Mouse (Mus musculus) heart, embryonic 11.5 days (tissue): ENCODE data around the gene Txk. TPM values are rescaled to one million over a fixed set of nuclear protein-coding genes. Genes with fewer than 3 reads are reported as not detected.

Experiments used
- ATAC-seq: fragments of 200-750 bp; cut with Nextera tagmentation; replicated peaks from 2 replicates; pipeline ENCODE4 v1.8.0; 2017; ENCODE audit warnings: moderate library complexity; ENCODE audit not compliant: insufficient number of reproducible peaks, low FRiP score, low TSS enrichment
- H3K27ac ChIP-seq: fragments of 300-500 bp; sonication (generic); 2 replicates; pipeline ENCODE4 v1.5.1; 2014; ENCODE audit warnings: mild to moderate bottlenecking, low read depth, low read length
- H3K27me3 ChIP-seq: fragments of 300-500 bp; sonication (generic); 2 replicates; pipeline ENCODE4 v1.6.1; 2014; ENCODE audit warnings: mild to moderate bottlenecking, low read length, mixed read lengths; ENCODE audit not compliant: control insufficient read depth, insufficient read depth
- H3K36me3 ChIP-seq: fragments of 300-500 bp; sonication (generic); 2 replicates; pipeline ENCODE4 v1.6.1; 2014; ENCODE audit warnings: mild to moderate bottlenecking, low read length, moderate library complexity, mixed read lengths; ENCODE audit not compliant: control insufficient read depth, insufficient read depth
- H3K4me1 ChIP-seq: fragments of 300-500 bp; sonication (generic); 2 replicates; pipeline ENCODE4 v1.6.1; 2014; ENCODE audit warnings: low read length; ENCODE audit not compliant: control insufficient read depth, insufficient read depth
- H3K4me2 ChIP-seq: fragments of 300-500 bp; sonication (generic); 2 replicates; pipeline ENCODE4 v1.6.1; 2014; ENCODE audit warnings: mild to moderate bottlenecking, moderate library complexity
- H3K4me3 ChIP-seq: fragments of 300-500 bp; sonication (generic); 2 replicates; pipeline ENCODE4 v1.5.1; 2014; ENCODE audit warnings: low read depth, low read length
- H3K9ac ChIP-seq: fragments of 300-500 bp; sonication (generic); 2 replicates; pipeline ENCODE4 v1.6.1; 2014; ENCODE audit warnings: mild to moderate bottlenecking, low read depth, low read length, moderate library complexity
- H3K9me3 ChIP-seq: fragments of 300-500 bp; sonication (generic); replicated peaks from 2 replicates; pipeline ENCODE4 v1.6.1; 2016; ENCODE audit warnings: low read length; ENCODE audit not compliant: control insufficient read depth
- WGBS: fragments of 180-500 bp; shearing (Covaris S2); extraction: QIAGEN DNeasy Blood & Tissue Kit; methylation state at CpG from one replicate; pipeline ENCODE4 v1.1.7; 2014; ENCODE audit not compliant: insufficient replicate concordance; 5-methylcytosine and 5-hydroxymethylcytosine counted together
- polyA plus RNA-seq: library from polyadenylated mRNA; unstranded; fragments of >200 nt; fragmentation: Nextera tagmentation; extraction: Ambion mirVana; gene quantifications from 2 replicates; pipeline ENCODE4 v1.2.1, GENCODE M21; 2014

The Txk gene
- polyA plus RNA-seq, 1 experiment from 2014 or later, result 0.04 TPM

GRCm38 (mm10) chr5:72783123-72783522, 30.5 kb upstream of the Txk start:
- no peak overlapping the region for H3K27ac ChIP-seq
- 89% methylated on average over 7 of the region's 7 CpGs for WGBS
- no peak for ATAC-seq

DNA sequence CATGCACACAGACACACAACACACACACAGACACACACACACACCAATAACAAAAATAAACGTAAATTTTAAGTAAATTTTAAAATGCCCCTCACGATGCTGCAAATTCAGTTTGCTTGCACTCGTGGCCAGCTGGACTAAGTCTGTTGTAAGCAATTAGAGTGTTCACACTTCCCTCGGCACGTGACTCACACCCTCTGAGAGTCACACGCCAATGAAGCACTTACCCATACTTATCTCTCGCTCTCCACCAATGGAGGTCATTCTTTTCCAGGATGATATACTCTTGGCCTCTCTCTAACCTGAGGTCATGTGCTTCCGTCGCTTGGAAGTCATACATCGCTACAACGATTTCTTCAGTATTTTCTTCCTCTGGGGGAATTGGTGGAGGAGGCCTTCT, 29.2 kb upstream of the Txk start:
- 67% methylated on average over 11 of the region's 11 CpGs for WGBS

More at GRCm38 (mm10) chr5:72783123-72783522, 30.5 kb upstream of the Txk start:
- Histone ChIP-seq H3K4me1 (no peaks in the 10 kb centered on the region), H3K9me3 (no peaks in the 10 kb centered on the region), H3K36me3 (no peaks in the 10 kb centered on the region), H3K27me3 (no peaks in the 10 kb centered on the region), H3K4me2 (no peak overlapping the region), H3K9ac (no peak overlapping the region), H3K4me3 (no peak overlapping the region)

GRCm38 (mm10) chr5:72776595-72776994, 24.0 kb upstream of the Txk start:
- H3K9ac ChIP-seq, result no peak overlapping the region
- H3K27ac ChIP-seq, result no peak overlapping the region
- H3K9me3 ChIP-seq, result no peaks in the 10 kb centered on the region
- no peak for ATAC-seq
- H3K4me1 ChIP-seq, result 0 out of 2 replicates have a peak, but pooled peaks cover under 1% of the 10 kb centered on the region
- no peak overlapping the region for H3K4me3 ChIP-seq
- 88% methylated on average over 2 of the region's 2 CpGs for WGBS
- H3K27me3 ChIP-seq, result no peaks in the 10 kb centered on the region
- H3K4me2 ChIP-seq, result no peak overlapping the region
- no peaks in the 10 kb centered on the region for H3K36me3 ChIP-seq

More for the DNA sequence above, 29.2 kb upstream of the Txk start:
- no peaks in the 10 kb centered on the region for H3K4me1 ChIP-seq
- ATAC-seq, result no peak
- no peak overlapping the region for H3K27ac ChIP-seq
- no peak overlapping the region for H3K4me2 ChIP-seq
- no peak overlapping the region for H3K4me3 ChIP-seq
- no peaks in the 10 kb centered on the region for H3K27me3 ChIP-seq
- no peak overlapping the region for H3K9ac ChIP-seq
- H3K9me3 ChIP-seq, result no peaks in the 10 kb centered on the region
- no peaks in the 10 kb centered on the region for H3K36me3 ChIP-seq

- no peak for ATAC-seq
- H3K27me3 ChIP-seq, result no peaks in the 10 kb centered on the region
- H3K4me3 ChIP-seq, result no peak overlapping the region
- no peak overlapping the region for H3K4me2 ChIP-seq
- 67% methylated on average over 2 of the region's 2 CpGs for WGBS
- H3K9ac ChIP-seq, result no peak overlapping the region
- H3K27ac ChIP-seq, result no peak overlapping the region
- H3K36me3 ChIP-seq, result no peaks in the 10 kb centered on the region
- H3K4me1 ChIP-seq, result 0 out of 2 replicates have a peak, but pooled peaks cover 3% of the 10 kb centered on the region
- H3K9me3 ChIP-seq, result no peaks in the 10 kb centered on the region
Measured at GRCm38 (mm10) chr5:72776127-72776526, 23.6 kb upstream of the Txk start.

DNA sequence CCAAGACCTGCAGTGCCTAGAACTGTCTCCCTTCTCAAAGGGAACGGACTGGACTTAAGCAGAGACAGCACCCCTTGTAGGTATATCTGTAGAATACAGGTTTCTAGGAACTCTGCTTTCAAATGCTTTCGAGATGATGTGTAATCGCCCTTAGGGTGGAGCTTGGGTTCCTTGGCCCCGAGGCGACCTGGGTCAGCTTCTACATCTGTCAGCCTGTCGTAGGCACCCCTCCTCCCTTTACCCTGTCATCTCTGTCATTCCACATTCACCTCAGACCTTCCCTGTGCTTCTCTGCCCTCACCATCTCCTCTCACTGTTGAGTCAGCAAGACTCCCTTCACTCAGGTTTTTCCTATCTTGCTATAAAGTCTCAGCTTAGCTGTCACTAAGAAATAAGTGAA, 17.3 kb upstream of the Txk start:
- ATAC-seq, result no peak
- Histone ChIP-seq H3K27ac (no peak overlapping the region), H3K4me3 (no peak overlapping the region), H3K9ac (no peak overlapping the region), H3K4me1 (0 out of 2 replicates have a peak, but pooled peaks cover 3% of the 10 kb centered on the region), H3K4me2 (no peak overlapping the region), H3K9me3 (no peaks in the 10 kb centered on the region), H3K27me3 (no peaks in the 10 kb centered on the region), H3K36me3 (no peaks in the 10 kb centered on the region)
- WGBS, result 46% methylated on average over 6 of the region's 6 CpGs

- no peaks in the 10 kb centered on the region for H3K4me1 ChIP-seq
- no peak overlapping the region for H3K4me3 ChIP-seq
- no peaks in the 10 kb centered on the region for H3K27me3 ChIP-seq
- no peaks in the 10 kb centered on the region for H3K9me3 ChIP-seq
- H3K9ac ChIP-seq, result no peak overlapping the region
- peaks cover 4% of the 10 kb centered on the region for H3K36me3 ChIP-seq
- 85% methylated on average over 5 of the region's 5 CpGs for WGBS
- ATAC-seq, result no peak
- H3K4me2 ChIP-seq, result no peak overlapping the region
- no peak overlapping the region for H3K27ac ChIP-seq
Measured at GRCm38 (mm10) chr5:72763546-72763945, 11.0 kb upstream of the Txk start.

- H3K4me2 ChIP-seq, result no peak overlapping the region
- H3K4me1 ChIP-seq, result no peaks in the 10 kb centered on the region
- H3K27me3 ChIP-seq, result no peaks in the 10 kb centered on the region
- ATAC-seq, result no peak
- peaks cover 4% of the 10 kb centered on the region for H3K36me3 ChIP-seq
- no peak overlapping the region for H3K4me3 ChIP-seq
- WGBS, result 56% methylated on average over 3 of the region's 3 CpGs
- no peak overlapping the region for H3K27ac ChIP-seq
- H3K9ac ChIP-seq, result no peak overlapping the region
- H3K9me3 ChIP-seq, result no peaks in the 10 kb centered on the region
Measured at GRCm38 (mm10) chr5:72763025-72763424, 10.4 kb upstream of the Txk start.

DNA sequence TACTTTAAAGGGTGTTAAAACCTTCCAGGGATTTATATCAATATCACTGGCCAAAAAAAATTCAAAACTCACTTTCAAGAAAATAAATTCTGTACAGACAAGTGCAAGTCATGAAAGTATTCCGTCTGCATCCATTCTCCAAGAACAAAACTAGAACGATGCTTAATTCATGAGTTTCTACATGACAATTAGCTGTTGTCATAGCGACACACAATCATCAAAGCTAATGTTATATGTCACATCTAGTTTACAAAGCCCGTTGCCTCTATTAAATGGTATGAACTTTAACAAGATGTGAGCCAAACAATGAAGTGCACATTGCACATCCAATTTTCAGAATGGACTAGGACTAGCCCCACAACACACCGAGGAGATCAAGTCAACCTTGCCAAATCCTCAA, 9.2 kb upstream of the Txk start:
- Histone ChIP-seq H3K27ac (no peak overlapping the region), H3K27me3 (no peaks in the 10 kb centered on the region)
- WGBS, result 87% methylated on average over 5 of the region's 5 CpGs

DNA sequence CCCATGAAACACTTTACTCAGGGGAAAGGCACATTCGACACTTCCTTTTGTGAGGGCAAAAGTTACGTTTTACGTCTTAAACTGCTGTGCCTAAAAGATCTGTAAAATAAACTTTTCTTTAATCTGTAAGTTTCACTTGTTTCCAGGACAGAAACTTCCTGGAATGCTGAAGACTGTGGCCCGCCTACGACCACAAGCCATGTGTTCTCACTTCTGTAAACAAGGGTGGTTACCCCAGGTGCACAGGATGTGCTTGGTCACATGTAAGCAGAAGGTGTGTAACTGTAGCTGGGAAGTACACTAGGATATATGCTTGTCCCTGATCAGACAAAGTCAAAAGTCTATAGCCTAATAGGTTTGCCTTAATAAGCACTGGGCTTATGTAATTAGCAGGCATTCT, 8.7 kb upstream of the Txk start:
- H3K4me2 ChIP-seq, result no peak overlapping the region
- no peak overlapping the region for H3K4me3 ChIP-seq
- peaks cover 4% of the 10 kb centered on the region for H3K36me3 ChIP-seq
- no peak for ATAC-seq
- no peaks in the 10 kb centered on the region for H3K9me3 ChIP-seq
- no peaks in the 10 kb centered on the region for H3K4me1 ChIP-seq
- 64% methylated on average over 5 of the region's 5 CpGs for WGBS
- no peak overlapping the region for H3K27ac ChIP-seq
- H3K9ac ChIP-seq, result no peak overlapping the region
- no peaks in the 10 kb centered on the region for H3K27me3 ChIP-seq

More for the DNA sequence above, 9.2 kb upstream of the Txk start:
- Histone ChIP-seq H3K4me2 (no peak overlapping the region), H3K4me3 (no peak overlapping the region), H3K4me1 (no peaks in the 10 kb centered on the region), H3K36me3 (peaks cover 4% of the 10 kb centered on the region), H3K9ac (no peak overlapping the region), H3K9me3 (no peaks in the 10 kb centered on the region)
- no peak for ATAC-seq
